Mouse (Mus musculus): ENCODE results near the gene Stk38l.
"Not testable (repeated sequence)": the region's sequence is repeated elsewhere in the genome, so short reads cannot be mapped to it uniquely, and the experiment has no call there.

Stk38l gene

GRCm38 (mm10) chr6:146775864-146776263 is 51.1 kb downstream of the Stk38l start:
- not testable (repeated sequence) for DNase-seq

- DNase-seq, result no peak
Observed at GRCm38 (mm10) chr6:146776610-146777389, 52.0 kb downstream of the Stk38l start.

GRCm38 (mm10) chr6:146778055-146778454 is 53.3 kb downstream of the Stk38l start:
- DNase-seq, result no peak

- no peak for DNase-seq
Observed at GRCm38 (mm10) chr6:146781566-146781965, 56.8 kb downstream of the Stk38l start.

- DNase-seq, result no peak
Observed at GRCm38 (mm10) chr6:146793527-146793926, 68.7 kb downstream of the Stk38l start.

GRCm38 (mm10) chr6:146795166-146795923 is 70.5 kb downstream of the Stk38l start:
- peak; percentile 9 for DNase-seq

- DNase-seq, result peak; percentile 78
Observed at GRCm38 (mm10) chr6:146795924-146796545, 71.2 kb downstream of the Stk38l start, which contains the start of gene Arntl2. Arntl2 (plus strand) TSS chr6:146796055.

GRCm38 (mm10) chr6:146797446-146797845 is 72.7 kb downstream of the Stk38l start:
- DNase-seq, result no peak

- no peak for DNase-seq
Observed at GRCm38 (mm10) chr6:146809991-146810390, 85.2 kb downstream of the Stk38l start.

GRCm38 (mm10) chr6:146813007-146813406 is 88.2 kb downstream of the Stk38l start:
- DNase-seq, result no peak

- no peak for DNase-seq
Observed at GRCm38 (mm10) chr6:146820177-146820965, 95.6 kb downstream of the Stk38l start.

- DNase-seq, result no peak
Observed at GRCm38 (mm10) chr6:146821958-146822357, 97.2 kb downstream of the Stk38l start.

- peak; percentile 77 for DNase-seq
Observed at GRCm38 (mm10) chr6:146824727-146825486, 100.1 kb downstream of the Stk38l start.

GRCm38 (mm10) chr6:146825487-146825773 is 100.6 kb downstream of the Stk38l start:
- DNase-seq, result no peak

Measured in kidney, postnatal 14 days (tissue).